Mouse (Mus musculus): Measurements from ENCODE around the gene Gm10837.

The Gm10837 gene

GRCm38 (mm10) chr14:122464763-122465741 lies 25.3 kb upstream of the Gm10837 start, which contains the start of gene Zic5:
TSS of gene Zic5 (minus strand) at chr14:122465677.
- DNase-seq (ENCODE audit: low spot score in 2 of 2), result no peak

- DNase-seq (ENCODE audit: low spot score in 2 of 2), result no peak
Observed at GRCm38 (mm10) chr14:122465931-122466490, 24.4 kb upstream of the Gm10837 start.

GRCm38 (mm10) chr14:122466756-122467362 lies 23.5 kb upstream of the Gm10837 start:
- DNase-seq (ENCODE audit: low spot score in 2 of 2), result no peak

GRCm38 (mm10) chr14:122467926-122468841 lies 22.2 kb upstream of the Gm10837 start:
- DNase-seq (ENCODE audit: low spot score in 2 of 2), result no peak

- no peak for DNase-seq (ENCODE audit: low spot score in 2 of 2)
Observed at GRCm38 (mm10) chr14:122468971-122469755, 21.2 kb upstream of the Gm10837 start.

- no peak for DNase-seq (ENCODE audit: low spot score in 2 of 2)
Observed at GRCm38 (mm10) chr14:122471449-122472085, 18.8 kb upstream of the Gm10837 start.

- DNase-seq (ENCODE audit: low spot score in 2 of 2), result no peak
Observed at GRCm38 (mm10) chr14:122472161-122472560, 18.2 kb upstream of the Gm10837 start.

GRCm38 (mm10) chr14:122472647-122473046 lies 17.7 kb upstream of the Gm10837 start:
- no peak for DNase-seq (ENCODE audit: low spot score in 2 of 2)

GRCm38 (mm10) chr14:122473211-122473751 lies 17.1 kb upstream of the Gm10837 start:
- DNase-seq (ENCODE audit: low spot score in 2 of 2), result no peak

GRCm38 (mm10) chr14:122474041-122474890 lies 16.1 kb upstream of the Gm10837 start:
- DNase-seq (ENCODE audit: low spot score in 2 of 2), result no peak

- DNase-seq (ENCODE audit: low spot score in 2 of 2), result no peak
Observed at GRCm38 (mm10) chr14:122474891-122475556, 15.4 kb upstream of the Gm10837 start, which contains the start of gene Zic2. TSS of gene Zic2 (plus strand) at chr14:122475435.

- DNase-seq (ENCODE audit: low spot score in 2 of 2), result no peak
Observed at GRCm38 (mm10) chr14:122475557-122476040, 14.8 kb upstream of the Gm10837 start.

- no peak for DNase-seq (ENCODE audit: low spot score in 2 of 2)
Observed at GRCm38 (mm10) chr14:122476041-122476821, 14.2 kb upstream of the Gm10837 start.

- DNase-seq (ENCODE audit: low spot score in 2 of 2), result no peak
Observed at GRCm38 (mm10) chr14:122476822-122477215, 13.6 kb upstream of the Gm10837 start.

GRCm38 (mm10) chr14:122477261-122477671 lies 13.1 kb upstream of the Gm10837 start:
- no peak for DNase-seq (ENCODE audit: low spot score in 2 of 2)

GRCm38 (mm10) chr14:122477971-122478573 lies 12.3 kb upstream of the Gm10837 start:
- DNase-seq (ENCODE audit: low spot score in 2 of 2), result no peak

GRCm38 (mm10) chr14:122478574-122479011 lies 11.8 kb upstream of the Gm10837 start:
- DNase-seq (ENCODE audit: low spot score in 2 of 2), result no peak
